10 mouse cellular contexts compared by ENCODE assay signal in genomic region chr6:99484197-99484725, GRCm38 (mm10). TPM values are rescaled to one million over a fixed set of nuclear protein-coding genes. Genes with fewer than 3 reads are reported as not detected.
DNase-seq lines count a peak whose midpoint lies in the region; ATAC-seq and TF ChIP-seq lines count a peak whose summit lies in the region.
"Had no signal": no experiment of that assay in that cellular context is flagged by ENCODE, and none has a peak within 500 bp of the region (broad histone marks: within the 10 kb centered on the region; RNA-seq: fewer than 3 reads in every experiment).

No protein-coding gene starts in this region.

- no peaks in the 10 kb centered on the region for H3K9me3 ChIP-seq in kidney, embryonic 15.5 days (replicated peaks)
- H3K9me3 ChIP-seq in embryonic facial prominence, embryonic 11.5 days (replicated peaks; ENCODE audit: control insufficient read depth, low read length): no peaks in the 10 kb centered on the region

- H3K27me3 ChIP-seq in kidney, embryonic 15.5 days: no peaks in the 10 kb centered on the region
- H3K27me3 ChIP-seq in embryonic facial prominence, embryonic 11.5 days (ENCODE audit: control insufficient read depth, insufficient read depth, low read length): no peaks in the 10 kb centered on the region
- H3K27me3 ChIP-seq in myocyte (ENCODE audit: control insufficient read depth, insufficient read depth, insufficient read length): no peaks in the 10 kb centered on the region

- TF ChIP-seq POLR2A in myocyte (IDR thresholded peaks at IDR 0.05; ENCODE audit: insufficient read length, low read depth): no peak

- no peak overlapping the region for H3ac ChIP-seq in myocyte (ENCODE audit: control insufficient read depth, insufficient read length)

- intact Hi-C loops in left cerebral cortex, postnatal 14 days (cut with DNase I): no loop called here
- intact Hi-C loops in gastrocnemius, postnatal 14 days (cut with DNase I; ENCODE audit: low total_unique reads): no loop called here

- ATAC-seq in kidney, embryonic 15.5 days (replicated peaks; ENCODE audit: low FRiP score): no peak; the same call in 1 of the 2 replicates
- 0 out of 2 replicates have a peak, but pooled peaks have one; percentile 57 for ATAC-seq in embryonic facial prominence, embryonic 11.5 days (replicated peaks; ENCODE audit: insufficient number of reproducible peaks, low FRiP score, low TSS enrichment, low read depth)

- H3K79me2 ChIP-seq in myocyte (ENCODE audit: control insufficient read depth, insufficient read depth): peaks cover 4% of the 10 kb centered on the region

- peak overlapping the region; percentile 16; the same call in 1 of the 2 replicates for H3K4me2 ChIP-seq in kidney, embryonic 15.5 days
- H3K4me2 ChIP-seq in embryonic facial prominence, embryonic 11.5 days (ENCODE audit: low read depth, low read length): no peak overlapping the region
- H3K4me2 ChIP-seq in myocyte (ENCODE audit: low read depth): peak overlapping the region; percentile 99

- no peak for DNase-seq in kidney, adult 9 months
- DNase-seq in embryonic facial prominence, embryonic 11.5 days (ENCODE audit: low spot score): no peak
- peak; percentile 27 for DNase-seq in heart, postnatal 4 days
- DNase-seq in natural killer cell, adult 2 months (ENCODE audit: low spot score in 2 of 2): no peak
- no peak for DNase-seq in left cerebral cortex, postnatal 14 days (ENCODE audit: low spot score in 2 of 2)
- DNase-seq in gastrocnemius, postnatal 14 days: no peak
- DNase-seq: midbrain, embryonic 14.5 days had no signal

- H3K36me3 ChIP-seq in kidney, embryonic 15.5 days: 0 out of 2 replicates have a peak, but pooled peaks cover 3% of the 10 kb centered on the region
- H3K36me3 ChIP-seq in embryonic facial prominence, embryonic 11.5 days (replicated peaks; ENCODE audit: control insufficient read depth, insufficient read depth, low read depth, low read length): no peaks in the 10 kb centered on the region
- no peaks in the 10 kb centered on the region for H3K36me3 ChIP-seq in myocyte (ENCODE audit: control insufficient read depth, insufficient read depth)

- H3K9ac ChIP-seq in kidney, embryonic 15.5 days: no peak overlapping the region
- no peak overlapping the region for H3K9ac ChIP-seq in embryonic facial prominence, embryonic 11.5 days (replicated peaks; ENCODE audit: low read length)
- H3K9ac ChIP-seq: liver, postnatal 0 days had no signal

- H3K4me3 ChIP-seq in kidney, embryonic 15.5 days (replicated peaks): no peak overlapping the region
- no peak overlapping the region for H3K4me3 ChIP-seq in embryonic facial prominence, embryonic 11.5 days (ENCODE audit: low read depth, low read length)
- H3K4me3 ChIP-seq in myocyte: peak overlapping the region; percentile 16

- peaks cover 63% of the 10 kb centered on the region for H3K4me1 ChIP-seq in kidney, embryonic 15.5 days
- peaks cover 14% of the 10 kb centered on the region for H3K4me1 ChIP-seq in embryonic facial prominence, embryonic 11.5 days (ENCODE audit: control insufficient read depth, insufficient read depth, low read length)

- WGBS in kidney, embryonic 15.5 days: 45% methylated on average over 7 of the region's 7 CpGs
- 78% methylated on average over 7 of the region's 7 CpGs for WGBS in embryonic facial prominence, embryonic 11.5 days

- peak overlapping the region; percentile 94 for H3K27ac ChIP-seq in kidney, embryonic 15.5 days
- H3K27ac ChIP-seq in embryonic facial prominence, embryonic 11.5 days (replicated peaks; ENCODE audit: low read depth, low read length): no peak overlapping the region

TF ChIP-seq in myocyte, 11 proteins besides CTCF, POLR2A, EP300 and RAD21:
- no peak for TF ChIP-seq REST (IDR thresholded peaks at IDR 0.05; ENCODE audit: insufficient read depth, insufficient read length)
- TF ChIP-seq MYOG (IDR thresholded peaks at IDR 0.05; ENCODE audit: control insufficient read depth in 1 of 3, insufficient read depth in 1 of 3, insufficient read length in 2 of 3, low read depth in 2 of 3): no peak
- no peak for TF ChIP-seq E2F4 (IDR thresholded peaks at IDR 0.05; ENCODE audit: insufficient read depth)
- no peak for TF ChIP-seq MAX (IDR thresholded peaks at IDR 0.05; ENCODE audit: low read depth)
- TF ChIP-seq USF1 (IDR thresholded peaks at IDR 0.05; ENCODE audit: low read depth): no peak
- no peak for TF ChIP-seq MYOD1 (IDR thresholded peaks at IDR 0.05; ENCODE audit: control insufficient read depth in 1 of 3, insufficient read length in 2 of 3, low read depth in 2 of 3)
- no peak for TF ChIP-seq TCF3 (IDR thresholded peaks at IDR 0.05; ENCODE audit: insufficient read length, low read depth)
- TF ChIP-seq CEBPB (IDR thresholded peaks at IDR 0.05; ENCODE audit: insufficient read depth, poor library complexity, severe bottlenecking): no peak
- no peak for TF ChIP-seq TCF12 (IDR thresholded peaks at IDR 0.05; ENCODE audit: insufficient read depth, poor library complexity, severe bottlenecking)
- TF ChIP-seq SRF (IDR thresholded peaks at IDR 0.05; ENCODE audit: control insufficient read depth, insufficient read length, low read depth): no peak
- TF ChIP-seq POLR2AphosphoS2 (IDR thresholded peaks at IDR 0.05; ENCODE audit: insufficient read length, low read depth): no peak
TF ChIP-seq in myocyte: peak in this region for 0.

RNA-seq across cellular contexts. Expression of gene Foxp1, which starts 38.3 kb away (rescaled TPM):
- 50.2 and 55.0 TPM in 2 replicates for polyA plus RNA-seq in kidney, embryonic 15.5 days (2015; fragmentation: Nextera tagmentation; extraction: Ambion mirVana)
- 135 and 148 TPM in 2 replicates for polyA plus RNA-seq in embryonic facial prominence, embryonic 11.5 days (2014; fragmentation: Nextera tagmentation; extraction: Ambion mirVana)
- 10 to 100 TPM; 66.1 to 67.0 TPM for total RNA-seq in heart, postnatal 4 days (2021)
- polyA plus RNA-seq in myocyte (2012; fragmentation: generic; extraction: Trizol): 17.7 TPM
- total RNA-seq in left cerebral cortex, postnatal 14 days (2021): 100 to 1,000 TPM; 137 to 149 TPM
- total RNA-seq in gastrocnemius, postnatal 14 days (2021): 10 to 100 TPM; 18.0 to 20.7 TPM
